Mouse (Mus musculus): ENCODE measurements around the gene Bcl6.

The Bcl6 gene

GRCm38 (mm10) chr16:23927301-23928114 is 61.1 kb downstream of the Bcl6 start:
- DNase-seq (ENCODE audit: low read depth in 1 of 2, low spot score in 2 of 2) = peak; percentile 9 to 13

- DNase-seq (ENCODE audit: low read depth in 1 of 2, low spot score in 2 of 2) = no peak
Observed at GRCm38 (mm10) chr16:23922906-23923305, 65.7 kb downstream of the Bcl6 start.

GRCm38 (mm10) chr16:23921697-23922096 is 67.0 kb downstream of the Bcl6 start:
- no peak for DNase-seq (ENCODE audit: low read depth in 1 of 2, low spot score in 2 of 2)

- no peak for DNase-seq (ENCODE audit: low read depth in 1 of 2, low spot score in 2 of 2)
Observed at GRCm38 (mm10) chr16:23919418-23919817, 69.2 kb downstream of the Bcl6 start.
